Mouse (Mus musculus) lung, adult 2 months (tissue): ENCODE measurements around the gene Atpaf1. TPM values are rescaled to one million over a fixed set of nuclear protein-coding genes. Genes with fewer than 3 reads are reported as not detected.

Experiments
- DNase-seq: peaks from one replicate; pipeline ENCODE4 v3.0.0; 2022
- H3K4me1 ChIP-seq: fragments of 200-500 bp; 2 replicates; pipeline ENCODE4 v1.6.1; 2011; ENCODE audit warnings: low read length; ENCODE audit not compliant: control insufficient read depth, insufficient read depth
- H3K4me3 ChIP-seq: fragments of 200-500 bp; replicated peaks from 2 replicates; pipeline ENCODE3; 2011; ENCODE audit warnings: low read depth, mild to moderate bottlenecking, control low read depth, low read length; ENCODE audit errors: extremely low read depth
- CTCF ChIP-seq: fragments of 200-500 bp; IDR thresholded peaks from 2 replicates; pipeline ENCODE4 v1.5.1; 2011; ENCODE audit warnings: mild to moderate bottlenecking, low read length, control low read depth; ENCODE audit not compliant: insufficient read depth
- POLR2A ChIP-seq: fragments of 200-500 bp; IDR thresholded peaks from 2 replicates; pipeline ENCODE4 v1.6.1; 2011; ENCODE audit warnings: low read depth, mild to moderate bottlenecking, control low read depth, low read length, borderline replicate concordance; ENCODE audit errors: extremely low read depth
- WGBS: fragments of 180-500 bp; shearing (Covaris S2); methylation state at CpG from one replicate; pipeline ENCODE4 v1.1.7; 2018; 5-methylcytosine and 5-hydroxymethylcytosine counted together
- polyA plus RNA-seq: library from polyadenylated mRNA; depleted of rRNA; stranded (reverse); fragments of >200 nt; gene quantifications from 2 replicates; pipeline ENCODE4 v1.2.3, GENCODE M21; 2012

Gene Atpaf1
- polyA plus RNA-seq, 1 experiment = 19.6 TPM

DNA sequence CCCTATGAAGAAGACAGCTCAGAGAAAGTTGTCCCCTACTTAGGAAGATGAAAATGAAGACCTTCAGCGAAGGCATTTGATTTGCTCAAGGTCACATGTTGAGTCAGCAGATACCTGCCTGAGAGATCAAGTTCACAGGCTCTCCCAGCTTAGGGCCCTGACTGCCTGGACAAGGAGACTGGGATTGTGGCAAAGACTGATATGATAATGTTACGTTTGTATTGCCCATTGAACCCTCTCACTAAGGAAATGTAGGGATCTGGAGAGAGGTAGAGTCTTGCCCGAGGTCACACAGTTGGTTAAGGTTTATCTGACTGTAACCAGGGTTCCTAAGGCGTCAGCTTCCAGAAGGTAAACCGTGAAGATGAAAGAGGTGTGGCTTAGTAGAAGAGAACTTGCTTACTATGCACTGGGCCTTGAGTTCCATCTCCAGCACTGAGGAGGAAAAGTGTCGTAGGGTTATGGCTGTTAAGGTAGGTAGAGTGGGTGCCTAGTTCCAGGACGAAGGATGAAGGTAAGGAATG lies 961 bp downstream of the Atpaf1 start:
- DNase-seq = no peak
- Histone ChIP-seq H3K4me1 (peaks cover 8% of the 10 kb centered on the region), H3K4me3 (peak overlapping the region; percentile 92)
- TF ChIP-seq POLR2A = no peak
- TF ChIP-seq CTCF = no peak
- 39% methylated on average over 7 of the region's 7 CpGs for WGBS

GRCm38 (mm10) chr4:115790864-115791263 lies 6.3 kb downstream of the Atpaf1 start:
- no peak for TF ChIP-seq POLR2A
- TF ChIP-seq CTCF = no peak
- Histone ChIP-seq H3K4me3 (no peak overlapping the region), H3K4me1 (peaks cover 2% of the 10 kb centered on the region)
- WGBS = 82% methylated on average over 3 of the region's 3 CpGs
- DNase-seq = no peak

DNA sequence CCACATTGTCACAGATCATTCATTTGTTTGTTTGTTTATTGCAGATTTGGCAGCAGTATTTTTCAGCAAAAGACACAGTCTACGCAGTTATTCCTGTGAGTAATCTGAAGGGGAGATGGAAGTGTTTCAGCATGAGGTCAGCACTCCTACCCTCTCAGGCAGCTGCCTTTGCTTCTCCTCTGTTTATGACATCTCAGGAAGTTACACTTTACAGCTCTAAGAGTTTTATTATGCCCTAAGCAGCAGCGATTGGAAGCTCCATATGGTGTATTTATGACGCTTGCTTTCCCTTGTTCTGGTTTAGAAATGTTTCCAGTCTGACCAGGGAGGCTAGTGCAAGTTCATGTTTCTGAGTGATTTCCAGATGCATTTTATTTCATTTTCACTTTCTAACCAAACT lies 10.7 kb downstream of the Atpaf1 start:
- no peak for DNase-seq
- 70% methylated on average over 3 of the region's 3 CpGs for WGBS

DNA sequence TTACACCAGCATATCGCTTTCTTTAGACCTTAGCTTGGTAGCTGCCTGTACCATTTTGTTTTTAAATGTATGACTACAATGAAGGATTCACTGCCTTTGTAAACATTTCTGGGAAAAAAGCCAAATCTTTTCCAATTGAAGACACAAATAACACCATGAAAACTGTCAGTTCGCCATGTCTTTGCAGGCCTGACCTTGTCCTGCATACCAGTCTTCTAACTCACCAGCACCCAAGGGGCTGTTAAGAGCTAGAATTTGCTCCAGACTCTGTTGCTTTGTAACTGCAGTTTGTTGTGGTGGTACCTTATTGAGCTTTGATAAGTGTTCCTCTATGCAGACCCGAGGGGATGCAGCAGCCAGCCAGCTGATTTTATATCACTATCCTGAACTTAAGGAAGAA lies 15.4 kb downstream of the Atpaf1 start:
- 62% methylated on average over 3 of the region's 3 CpGs for WGBS
- DNase-seq = no peak
- TF ChIP-seq POLR2A (no peak), CTCF (no peak)
- Histone ChIP-seq H3K4me3 (no peak overlapping the region), H3K4me1 (no peaks in the 10 kb centered on the region)

More for the DNA sequence above, 10.7 kb downstream of the Atpaf1 start:
- Histone ChIP-seq H3K4me3 (no peak overlapping the region), H3K4me1 (no peaks in the 10 kb centered on the region)
- TF ChIP-seq POLR2A = no peak
- TF ChIP-seq CTCF = no peak

DNA sequence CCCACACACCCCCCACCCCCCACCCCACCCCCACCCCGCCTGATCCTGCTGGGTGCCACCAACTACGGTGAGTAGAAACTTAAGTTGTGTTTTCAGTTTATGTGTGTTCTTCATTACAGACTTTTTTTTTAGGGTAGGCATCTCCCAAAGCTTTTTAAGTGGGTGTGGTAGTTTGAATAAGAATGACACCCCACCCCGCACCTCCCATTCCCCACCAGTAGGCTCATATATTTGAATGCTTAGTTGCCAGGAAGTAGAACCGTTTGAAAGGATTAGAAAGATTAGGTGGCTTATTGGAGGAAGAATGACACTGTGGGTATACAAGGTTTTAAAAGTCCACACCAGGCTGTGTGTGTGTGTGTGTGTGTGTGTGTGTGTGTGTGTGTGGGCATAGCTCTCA lies 27.7 kb downstream of the Atpaf1 start:
- Histone ChIP-seq H3K4me1 (no peaks in the 10 kb centered on the region), H3K4me3 (no peak overlapping the region)
- TF ChIP-seq CTCF (no peak), POLR2A (no peak)
- no peak for DNase-seq
- 85% methylated on average over 4 of the region's 4 CpGs for WGBS

- no peak for TF ChIP-seq POLR2A
- no peak for TF ChIP-seq CTCF
- no peaks in the 10 kb centered on the region for H3K4me1 ChIP-seq
- no peak for DNase-seq
- no peak overlapping the region for H3K4me3 ChIP-seq
- 96% methylated on average over 5 of the region's 5 CpGs for WGBS
Observed at GRCm38 (mm10) chr4:115815606-115816005, 31.0 kb downstream of the Atpaf1 start.

DNA sequence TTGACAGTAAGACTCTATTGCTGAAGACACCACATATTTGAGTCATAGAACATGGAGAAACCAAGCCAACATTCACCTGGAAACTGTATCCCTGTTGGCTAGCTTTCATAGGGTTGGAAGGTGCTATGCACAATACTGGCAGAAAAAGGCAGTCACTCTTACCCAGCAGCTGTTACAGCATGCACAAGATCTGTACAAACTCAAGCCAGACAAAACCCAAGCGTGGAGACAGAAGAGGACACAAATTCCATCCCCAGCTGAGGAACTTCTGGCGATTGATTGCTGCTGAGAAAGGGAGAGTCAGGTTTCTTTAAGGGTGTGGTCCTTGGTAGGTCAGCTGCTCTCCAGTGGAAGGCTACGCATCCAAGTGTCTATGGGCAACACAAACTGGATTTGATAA lies 35.6 kb downstream of the Atpaf1 start:
- peaks cover 5% of the 10 kb centered on the region for H3K4me1 ChIP-seq
- no peak for DNase-seq
- no peak overlapping the region for H3K4me3 ChIP-seq
- WGBS = 70% methylated on average over 3 of the region's 3 CpGs
- no peak for TF ChIP-seq CTCF
- TF ChIP-seq POLR2A = no peak

- WGBS = 87% methylated on average over 3 of the region's 3 CpGs
- no peak for DNase-seq
- Histone ChIP-seq H3K4me3 (no peak overlapping the region), H3K4me1 (peaks cover 5% of the 10 kb centered on the region)
- no peak for TF ChIP-seq POLR2A
- TF ChIP-seq CTCF = no peak
Observed at GRCm38 (mm10) chr4:115820944-115821343, 36.3 kb downstream of the Atpaf1 start.

- H3K4me3 ChIP-seq = no peak overlapping the region
- peaks cover 5% of the 10 kb centered on the region for H3K4me1 ChIP-seq
- no peak for TF ChIP-seq POLR2A
- no peak for TF ChIP-seq CTCF
- DNase-seq = no peak
Observed at GRCm38 (mm10) chr4:115821431-115821830, 36.8 kb downstream of the Atpaf1 start.

DNA sequence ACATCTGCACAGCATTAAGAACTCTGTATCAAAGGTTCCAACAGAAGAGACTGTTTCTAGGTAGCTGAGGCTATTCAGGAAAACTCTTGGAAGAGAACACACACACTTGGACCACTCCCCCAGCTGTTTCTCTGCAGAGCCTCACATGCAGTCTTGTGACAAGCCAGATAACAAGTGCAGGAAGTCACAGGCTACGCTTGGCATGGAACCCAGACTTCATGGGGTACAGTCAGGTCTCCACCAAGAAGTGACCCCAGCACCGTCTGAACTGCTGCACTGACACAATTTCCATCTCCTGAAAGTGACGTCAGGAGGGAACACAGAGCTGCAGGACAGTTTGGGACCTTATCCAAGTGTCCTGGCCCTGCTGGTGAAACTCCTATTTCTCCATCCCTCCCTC lies 37.3 kb downstream of the Atpaf1 start:
- Histone ChIP-seq H3K4me3 (no peak overlapping the region), H3K4me1 (peaks cover 5% of the 10 kb centered on the region)
- no peak for DNase-seq
- 28% methylated on average over 3 of the region's 3 CpGs for WGBS
- no peak for TF ChIP-seq POLR2A
- TF ChIP-seq CTCF = no peak
